Comparison of ENCODE assay signal across 16 mouse cellular contexts in the genomic region with DNA sequence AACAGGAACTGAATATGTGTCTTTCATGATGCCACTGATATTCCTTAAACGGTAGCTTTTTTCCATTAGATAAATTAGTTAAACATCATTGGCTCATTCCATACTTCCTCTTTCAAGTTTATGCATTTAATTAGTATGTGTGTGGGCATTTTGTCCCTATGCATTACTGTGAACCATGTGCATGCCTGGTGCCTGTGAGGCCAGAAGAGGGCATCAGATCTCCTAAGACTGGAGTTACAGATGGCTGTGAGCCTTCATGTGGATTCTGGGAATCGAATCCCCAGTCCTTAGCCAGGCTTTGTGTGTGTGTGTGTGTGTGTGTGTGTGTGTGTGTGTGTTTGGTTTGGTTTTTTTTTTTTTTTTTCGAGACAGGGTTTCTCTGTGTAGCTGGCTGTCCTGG. TPM values are rescaled to one million over a fixed set of nuclear protein-coding genes. Genes with fewer than 3 reads are reported as not detected.
DNase-seq lines count a peak whose midpoint lies in the region; ATAC-seq and TF ChIP-seq lines count a peak whose summit lies in the region.
"Had no signal": no experiment of that assay in that cellular context is flagged by ENCODE, and none has a peak within 500 bp of the region (broad histone marks: within the 10 kb centered on the region; RNA-seq: fewer than 3 reads in every experiment).

No protein-coding gene starts in this region.

- no peaks in the 10 kb centered on the region for H3K9me3 ChIP-seq in kidney, postnatal 0 days (replicated peaks; ENCODE audit: low read length)
- H3K9me3 ChIP-seq: forebrain, embryonic 12.5 days; heart, embryonic 13.5 days; hindbrain, embryonic 10.5 days; intestine, embryonic 15.5 days; liver, embryonic 13.5 days; midbrain, embryonic 15.5 days; neural tube, embryonic 13.5 days had no signal

- peak; percentile 22 to 35 for DNase-seq in cerebellum, postnatal 10 days
- no peak for DNase-seq in cerebellum, adult 8-10 months
- DNase-seq in kidney, postnatal 0 days (ENCODE audit: low spot score): no peak
- no peak for DNase-seq in kidney, postnatal 25 days
- peak; percentile 16 for DNase-seq in A20 (ENCODE audit: low read depth, low spot score)
- peak; percentile 51 for DNase-seq in ZHBTc4 (ENCODE audit: low read depth, low spot score)
- no peak for DNase-seq in right cerebral cortex, postnatal 36 days (ENCODE audit: low spot score in 2 of 2)
- DNase-seq: kidney, postnatal 4 days; liver, embryonic 13.5 days had no signal

- H3K4me3 ChIP-seq in kidney, postnatal 0 days (replicated peaks; ENCODE audit: low read depth, low read length): no peak overlapping the region
- H3K4me3 ChIP-seq: forebrain, embryonic 12.5 days; heart, embryonic 13.5 days; hindbrain, embryonic 10.5 days; intestine, embryonic 15.5 days; liver, embryonic 13.5 days; midbrain, embryonic 15.5 days; neural tube, embryonic 13.5 days had no signal

- H3K4me2 ChIP-seq in kidney, postnatal 0 days (ENCODE audit: low read length): no peak overlapping the region
- H3K4me2 ChIP-seq: forebrain, embryonic 12.5 days; heart, embryonic 13.5 days; intestine, embryonic 15.5 days; liver, embryonic 13.5 days; midbrain, embryonic 15.5 days; neural tube, embryonic 13.5 days had no signal

- H3K27me3 ChIP-seq in kidney, postnatal 0 days (ENCODE audit: insufficient read depth, low read length): no peaks in the 10 kb centered on the region
- H3K27me3 ChIP-seq: forebrain, embryonic 12.5 days; heart, embryonic 13.5 days; intestine, embryonic 15.5 days; liver, embryonic 13.5 days; midbrain, embryonic 15.5 days; neural tube, embryonic 13.5 days had no signal

- TF ChIP-seq CTCF in kidney, postnatal 0 days (IDR thresholded peaks at IDR 0.05; ENCODE audit: low read depth): peak; percentile 26; the same call in 1 of the 2 replicates

- 81% methylated on average over 3 of the region's 3 CpGs for WGBS in kidney, postnatal 0 days

- no peak overlapping the region for H3K9ac ChIP-seq in kidney, postnatal 0 days (ENCODE audit: low read depth, low read length)
- H3K9ac ChIP-seq: forebrain, embryonic 12.5 days; heart, embryonic 13.5 days; intestine, embryonic 15.5 days; liver, embryonic 13.5 days; midbrain, embryonic 15.5 days; neural tube, embryonic 13.5 days had no signal

- no peaks in the 10 kb centered on the region for H3K36me3 ChIP-seq in kidney, postnatal 0 days (ENCODE audit: insufficient read depth, low read length)
- H3K36me3 ChIP-seq: forebrain, embryonic 12.5 days; heart, embryonic 13.5 days; hindbrain, embryonic 10.5 days; intestine, embryonic 15.5 days; liver, embryonic 13.5 days; midbrain, embryonic 15.5 days; neural tube, embryonic 13.5 days had no signal

- no peak for ATAC-seq in kidney, postnatal 0 days (replicated peaks; ENCODE audit: low FRiP score, low read depth)
- no peak for ATAC-seq in megakaryocyte-erythroid progenitor cell, adult 5-6 weeks (replicated peaks; ENCODE audit: low FRiP score, low TSS enrichment, poor library complexity, severe bottlenecking)
- ATAC-seq: intestine, embryonic 15.5 days; midbrain, embryonic 15.5 days had no signal

- H3K27ac ChIP-seq in kidney, postnatal 0 days: no peak overlapping the region
- H3K27ac ChIP-seq: forebrain, embryonic 12.5 days; heart, embryonic 13.5 days; hindbrain, embryonic 10.5 days; intestine, embryonic 15.5 days; liver, embryonic 13.5 days; midbrain, embryonic 15.5 days; neural tube, embryonic 13.5 days had no signal

- H3K4me1 ChIP-seq in kidney, postnatal 0 days (replicated peaks; ENCODE audit: insufficient read depth, low read length): no peaks in the 10 kb centered on the region
- H3K4me1 ChIP-seq: forebrain, embryonic 12.5 days; heart, embryonic 13.5 days; intestine, embryonic 15.5 days; liver, embryonic 13.5 days; midbrain, embryonic 15.5 days; neural tube, embryonic 13.5 days had no signal

RNA-seq across cellular contexts. Expression of gene Fez1, which starts 7.2 kb away (rescaled TPM):
- 2.5 and 2.6 TPM in 2 replicates for polyA plus RNA-seq in kidney, postnatal 0 days (2015; fragmentation: Nextera tagmentation; extraction: Ambion mirVana)
- total RNA-seq in megakaryocyte-erythroid progenitor cell, adult 5-6 weeks (2014; fragmentation: Nextera tagmentation): not detected in 2 replicates
- not detected in 2 replicates for total RNA-seq in megakaryocyte-erythroid progenitor cell, adult 5-6 weeks (2017)

RNA-seq across cellular contexts. Expression of gene Ei24, which starts 17.3 kb away (rescaled TPM):
- polyA plus RNA-seq in kidney, postnatal 0 days (2015; fragmentation: Nextera tagmentation; extraction: Ambion mirVana): 111 and 115 TPM in 2 replicates
- 34.9 and 60.8 TPM in 2 replicates for total RNA-seq in megakaryocyte-erythroid progenitor cell, adult 5-6 weeks (2014; fragmentation: Nextera tagmentation)
- 42.1 and 44.0 TPM in 2 replicates for total RNA-seq in megakaryocyte-erythroid progenitor cell, adult 5-6 weeks (2017)

RNA-seq across cellular contexts. Expression of gene Stt3a, which starts 47.0 kb away (rescaled TPM):
- polyA plus RNA-seq in kidney, postnatal 0 days (2015; fragmentation: Nextera tagmentation; extraction: Ambion mirVana): 184 and 224 TPM in 2 replicates
- total RNA-seq in megakaryocyte-erythroid progenitor cell, adult 5-6 weeks (2014; fragmentation: Nextera tagmentation): 168 and 186 TPM in 2 replicates
- 677 and 976 TPM in 2 replicates for total RNA-seq in megakaryocyte-erythroid progenitor cell, adult 5-6 weeks (2017)

Comparison
In these comparisons a context has a peak if more than half of its experiments do, and no peak if none do; other contexts are left out.
1. DNase-seq: peak in cerebellum, postnatal 10 days (2 of 2), A20 (single experiment) and ZHBTc4 (single experiment); none in cerebellum, adult 8-10 months (single experiment), kidney, postnatal 0 days (single experiment), kidney, postnatal 25 days (0 of 2) and right cerebral cortex, postnatal 36 days (0 of 2).